8 mouse cellular contexts compared by ENCODE assay signal in the genomic region with DNA sequence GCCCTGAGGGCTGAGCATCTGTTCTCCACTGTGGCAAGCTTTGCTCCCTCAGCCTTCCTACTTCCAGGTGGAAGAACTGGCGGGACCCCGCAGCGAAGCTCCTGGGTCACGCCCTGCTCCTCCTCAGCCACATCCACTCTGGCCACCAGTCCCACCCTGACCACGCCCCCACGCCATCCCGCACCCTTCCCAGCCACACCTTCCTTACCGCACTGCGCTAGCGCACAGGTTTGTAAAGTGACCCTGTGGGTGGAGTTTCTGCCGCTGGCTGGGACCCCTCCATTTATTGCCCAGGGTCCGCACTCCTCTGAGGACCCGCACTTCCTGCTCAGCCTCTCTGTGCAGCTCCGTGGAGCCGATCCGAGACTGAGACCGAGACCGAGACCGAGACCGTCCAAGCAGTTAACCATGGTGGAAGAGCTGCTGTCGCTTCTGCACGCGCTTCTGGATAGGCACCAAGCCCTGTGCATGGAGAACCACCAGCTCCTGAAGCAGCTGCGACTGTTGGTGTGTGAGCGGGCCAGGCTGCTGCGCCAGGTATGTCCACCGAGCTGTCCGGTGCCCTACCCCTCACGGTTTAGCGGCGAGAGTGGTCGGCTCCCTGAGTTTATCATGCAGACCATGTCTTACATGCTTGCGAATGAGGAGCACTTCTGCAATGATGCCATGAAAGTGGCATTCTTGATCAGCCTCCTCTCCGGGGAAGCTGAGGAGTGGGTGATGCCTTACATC. TPM values are rescaled to one million over a fixed set of nuclear protein-coding genes. Genes with fewer than 3 reads are reported as not detected.
DNase-seq lines count a peak whose midpoint lies in the region; ATAC-seq lines count a peak whose summit lies in the region.

A gene (plus strand): TSS at position 196 of the 732 bp plus-strand sequence.

- H3K4me1 ChIP-seq in kidney, embryonic 14.5 days (ENCODE audit: control insufficient read depth, insufficient read depth, low read length) = no peaks in the 10 kb centered on the region
- no peaks in the 10 kb centered on the region for H3K4me1 ChIP-seq in hindbrain, embryonic 12.5 days

- H3K36me3 ChIP-seq in kidney, embryonic 14.5 days (ENCODE audit: control insufficient read depth, insufficient read depth, low read length) = no peaks in the 10 kb centered on the region
- H3K36me3 ChIP-seq in hindbrain, embryonic 12.5 days = no peaks in the 10 kb centered on the region

- ATAC-seq in kidney, embryonic 14.5 days (ENCODE audit: low FRiP score, low TSS enrichment) = peak; percentile 64; the same call in 1 of the 2 replicates
- peak; percentile 19; the same call in 1 of the 2 replicates for ATAC-seq in hindbrain, embryonic 12.5 days (ENCODE audit: low FRiP score)

- peak within 1 kb of the TSS; percentile 26 for H3K4me3 ChIP-seq in kidney, embryonic 14.5 days (ENCODE audit: low read length)
- peak within 1 kb of the TSS; percentile 35 for H3K4me3 ChIP-seq in hindbrain, embryonic 12.5 days

- H3K9ac ChIP-seq in kidney, embryonic 14.5 days (ENCODE audit: low read depth, low read length) = no peak within 1 kb of the TSS
- peak within 1 kb of the TSS; percentile 9; the same call in 1 of the 2 replicates for H3K9ac ChIP-seq in hindbrain, embryonic 12.5 days

- WGBS in kidney, embryonic 14.5 days = 46% methylated on average over 34 of the region's 34 CpGs
- 37% methylated on average over 33 of the region's 34 CpGs for WGBS in hindbrain, embryonic 12.5 days

- no peak within 1 kb of the TSS for H3K27ac ChIP-seq in kidney, embryonic 14.5 days (ENCODE audit: low read depth, low read length)
- no peak within 1 kb of the TSS for H3K27ac ChIP-seq in hindbrain, embryonic 12.5 days

- no peaks in the 10 kb centered on the region for H3K9me3 ChIP-seq in kidney, embryonic 14.5 days (ENCODE audit: control insufficient read depth, low read length)
- H3K9me3 ChIP-seq in hindbrain, embryonic 12.5 days (replicated peaks) = no peaks in the 10 kb centered on the region

- no peaks in the 10 kb centered on the region for H3K27me3 ChIP-seq in kidney, embryonic 14.5 days (ENCODE audit: control insufficient read depth, insufficient read depth, low read length)
- no peaks in the 10 kb centered on the region for H3K27me3 ChIP-seq in hindbrain, embryonic 12.5 days

- DNase-seq in kidney, postnatal 10 days = no peak
- peak; percentile 47 for DNase-seq in cerebellum, adult 8-10 months
- peak; percentile 14 for DNase-seq in neural tube, embryonic 10.5 days (ENCODE audit: extremely low spot score, low spot score)
- DNase-seq in frontal cortex, postnatal 10 days (ENCODE audit: low spot score in 2 of 2) = no peak
- no peak for DNase-seq in urinary bladder, adult 2 months (ENCODE audit: low spot score)
- no peak for DNase-seq in Muller cell, postnatal 12 days (ENCODE audit: inconsistent ontology term)

- peak within 1 kb of the TSS; percentile 42 for H3K4me2 ChIP-seq in kidney, embryonic 14.5 days (replicated peaks; ENCODE audit: low read depth, low read length)
- H3K4me2 ChIP-seq in hindbrain, embryonic 12.5 days (replicated peaks) = peak within 1 kb of the TSS; percentile 61

RNA-seq across cellular contexts. Expression of the gene that starts here (rescaled TPM):
- polyA plus RNA-seq in kidney, embryonic 14.5 days (2014; fragmentation: Nextera tagmentation; extraction: Ambion mirVana) = 1.7 and 2.2 TPM in 2 replicates
- 1.1 and 2.6 TPM in 2 replicates for polyA plus RNA-seq in hindbrain, embryonic 12.5 days (2016; fragmentation: Nextera tagmentation; extraction: Ambion mirVana)
- polyA plus RNA-seq in urinary bladder, adult 2 months (2012; rRNA removed) = 0.31 and 0.34 TPM in 2 replicates

Comparison
In these comparisons a context has a peak if more than half of its experiments do, and no peak if none do; other contexts are left out.
1. DNase-seq: peak in cerebellum, adult 8-10 months (single experiment) and neural tube, embryonic 10.5 days (single experiment); none in kidney, postnatal 10 days (single experiment), frontal cortex, postnatal 10 days (0 of 2), urinary bladder, adult 2 months (single experiment) and Muller cell, postnatal 12 days (single experiment).